Mouse (Mus musculus) layer of hippocampus, adult 11-12 months (tissue): Measurements from ENCODE around the gene Tbc1d9b.

Experiments
- DNase-seq: peaks from one replicate; pipeline ENCODE4 v3.0.0; 2022; ENCODE audit warnings: low spot score

Gene Tbc1d9b

GRCm38 (mm10) chr11:50176351-50176750 is 45.2 kb downstream of the Tbc1d9b start:
- no peak for DNase-seq

GRCm38 (mm10) chr11:50177111-50177510 is 45.9 kb downstream of the Tbc1d9b start:
- no peak for DNase-seq

- DNase-seq = no peak
These were observed 47.6 kb downstream of the Tbc1d9b start for GRCm38 (mm10) chr11:50178532-50179488.

DNA sequence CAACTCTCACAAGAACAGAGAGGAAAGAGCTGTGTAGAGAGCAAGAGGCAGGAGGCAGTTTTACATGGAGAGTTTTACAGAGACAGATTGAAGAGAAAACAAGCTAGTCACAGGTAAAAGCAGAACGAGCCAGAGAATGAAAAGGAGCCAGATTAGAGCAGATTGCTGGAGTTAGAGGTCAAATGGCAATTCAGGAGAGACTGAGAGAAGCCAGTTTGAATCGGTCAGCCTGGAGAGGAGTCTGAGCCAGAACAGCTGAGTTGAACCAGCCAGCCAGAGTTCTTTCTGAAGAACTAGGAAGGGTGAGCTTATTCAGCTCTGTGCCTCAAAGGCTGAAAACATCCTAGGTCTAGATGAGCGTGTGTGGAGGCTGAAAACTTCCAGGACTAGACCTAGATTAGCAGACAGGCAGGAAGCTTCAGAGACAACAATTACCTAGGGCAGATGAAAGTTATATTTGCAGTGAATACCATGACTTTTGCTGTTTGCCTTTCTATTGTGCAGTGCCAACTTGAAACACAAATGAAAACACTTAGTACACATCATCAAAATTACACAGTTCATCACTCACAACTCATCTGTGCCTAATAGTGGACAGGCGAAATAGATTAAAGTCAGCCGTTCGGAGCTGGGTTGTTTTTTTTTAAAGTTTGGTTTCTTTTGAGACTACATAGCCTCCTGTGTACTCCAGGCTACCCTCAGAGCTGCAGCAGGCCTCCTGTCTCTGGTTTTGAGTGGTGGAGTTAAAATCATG is 49.5 kb downstream of the Tbc1d9b start:
- no peak for DNase-seq

- DNase-seq = no peak
These were observed 51.5 kb downstream of the Tbc1d9b start for GRCm38 (mm10) chr11:50182702-50183101.

DNA sequence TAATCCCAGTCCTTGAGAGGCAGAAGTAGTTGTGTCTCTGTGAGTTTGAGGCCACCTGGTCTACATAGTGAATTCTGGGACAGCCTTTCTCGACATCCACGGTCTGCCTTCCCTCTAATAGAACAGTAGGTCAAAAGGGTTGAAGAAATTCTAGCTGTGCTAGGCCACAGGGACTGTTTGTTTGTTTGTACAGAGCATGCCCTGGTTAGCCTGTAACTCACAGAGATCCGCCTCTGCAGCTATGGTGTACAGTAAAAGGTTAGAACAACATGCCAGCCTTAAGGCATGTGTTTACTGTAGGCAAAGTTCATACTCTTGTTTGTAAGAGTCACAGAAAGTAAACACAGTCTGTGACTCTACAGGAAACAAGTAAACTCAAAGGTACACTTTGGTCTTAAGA is 53.6 kb downstream of the Tbc1d9b start:
- DNase-seq = no peak

DNA sequence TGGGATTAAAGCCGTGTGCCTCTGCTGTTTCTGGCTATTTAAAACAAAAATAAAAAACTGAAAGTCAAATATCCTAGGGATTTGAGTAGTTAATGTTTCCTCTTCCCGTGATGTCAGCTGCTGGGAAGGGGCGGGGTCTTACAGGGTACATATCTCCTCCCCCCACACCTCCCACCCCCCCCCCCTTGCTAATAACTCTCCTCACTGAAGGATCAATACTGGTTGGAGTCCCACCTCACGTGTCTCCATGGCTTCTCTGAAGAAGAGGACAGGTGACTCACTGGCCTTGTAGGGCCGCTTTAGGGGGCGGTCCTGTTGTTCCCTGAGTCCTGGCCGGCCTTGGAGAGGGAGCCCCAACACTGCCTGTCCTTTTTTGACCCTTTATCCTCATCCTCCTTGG is 57.5 kb downstream of the Tbc1d9b start:
- no peak for DNase-seq

DNA sequence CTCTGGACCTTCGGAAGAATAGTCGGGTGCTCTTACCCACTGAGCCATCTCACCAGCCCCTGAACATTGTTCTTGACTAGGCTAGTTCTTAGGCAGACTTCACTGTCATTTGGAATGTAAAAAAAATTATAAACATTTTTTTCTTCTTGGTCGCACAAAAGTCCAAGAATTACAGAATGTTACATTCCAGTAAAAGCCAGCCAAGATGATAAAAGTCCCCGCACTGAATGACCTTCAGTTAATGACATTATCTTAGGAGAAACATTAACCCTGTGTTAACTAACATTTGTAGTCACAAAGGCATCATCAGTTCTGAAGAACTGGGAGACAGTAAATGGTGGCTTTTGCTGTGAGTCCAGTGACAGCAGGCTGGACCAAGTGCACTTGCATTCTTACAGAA is 59.2 kb downstream of the Tbc1d9b start:
- no peak for DNase-seq

- DNase-seq = no peak
These were observed 61.1 kb downstream of the Tbc1d9b start for GRCm38 (mm10) chr11:50192278-50192677.

DNA sequence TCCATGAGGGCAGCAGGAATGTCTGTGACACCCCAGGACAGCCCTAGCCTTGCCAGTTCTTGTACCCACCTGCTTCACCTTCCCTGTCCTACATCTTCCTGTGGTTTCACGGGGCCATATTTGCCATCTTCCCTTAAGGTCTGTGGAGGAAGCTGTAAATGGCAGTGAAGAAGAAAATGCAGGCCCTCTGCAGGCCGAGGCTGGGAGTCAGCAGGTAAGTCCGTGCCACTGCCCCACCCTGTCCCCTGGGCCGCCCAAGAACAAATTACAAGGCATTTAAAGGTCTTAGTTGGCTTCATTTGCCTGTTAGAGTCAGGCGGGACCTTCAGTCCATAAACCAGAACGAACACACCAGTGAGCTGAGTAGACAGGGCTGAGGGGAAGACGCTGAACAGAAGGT is 62.9 kb downstream of the Tbc1d9b start:
- DNase-seq = no peak

DNA sequence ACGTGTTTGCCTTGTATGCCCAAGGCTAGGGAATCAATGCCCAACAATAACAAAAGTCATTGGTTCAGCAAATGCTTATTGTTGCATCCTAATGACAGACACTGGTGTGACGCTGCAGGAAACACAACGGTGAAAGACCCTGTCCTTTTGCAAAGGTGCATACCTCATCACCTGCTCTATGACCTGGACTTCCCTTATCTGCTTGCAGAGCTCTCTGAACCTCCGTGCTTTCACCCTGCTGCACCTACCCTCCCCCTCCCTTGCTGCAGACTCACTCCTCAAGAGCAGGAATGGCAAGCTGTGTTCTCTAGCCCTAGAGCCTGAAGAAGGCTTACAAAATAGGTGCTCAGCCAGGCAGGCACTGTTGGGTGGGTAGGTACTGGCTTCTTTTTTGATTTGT is 63.6 kb downstream of the Tbc1d9b start:
- DNase-seq = no peak

DNA sequence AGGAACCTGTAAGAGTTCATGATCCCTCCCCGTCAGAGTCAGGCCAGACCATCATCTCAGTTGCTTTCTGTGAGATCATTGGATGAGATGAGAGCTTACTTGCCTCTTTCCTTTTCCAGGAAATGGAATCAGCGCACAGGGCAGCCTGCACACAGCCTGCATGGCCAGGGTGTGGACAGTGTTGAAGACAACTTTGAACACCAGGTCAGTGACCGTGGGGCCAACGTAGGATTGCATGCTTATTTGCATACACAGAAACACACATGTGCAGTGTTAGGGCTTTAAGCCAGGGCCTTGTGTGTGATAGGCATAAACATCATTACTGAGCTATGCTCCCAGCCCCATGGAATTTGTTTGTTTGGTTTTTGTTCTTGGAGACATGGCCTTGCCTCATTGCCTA is 66.3 kb downstream of the Tbc1d9b start:
- DNase-seq = no peak

DNA sequence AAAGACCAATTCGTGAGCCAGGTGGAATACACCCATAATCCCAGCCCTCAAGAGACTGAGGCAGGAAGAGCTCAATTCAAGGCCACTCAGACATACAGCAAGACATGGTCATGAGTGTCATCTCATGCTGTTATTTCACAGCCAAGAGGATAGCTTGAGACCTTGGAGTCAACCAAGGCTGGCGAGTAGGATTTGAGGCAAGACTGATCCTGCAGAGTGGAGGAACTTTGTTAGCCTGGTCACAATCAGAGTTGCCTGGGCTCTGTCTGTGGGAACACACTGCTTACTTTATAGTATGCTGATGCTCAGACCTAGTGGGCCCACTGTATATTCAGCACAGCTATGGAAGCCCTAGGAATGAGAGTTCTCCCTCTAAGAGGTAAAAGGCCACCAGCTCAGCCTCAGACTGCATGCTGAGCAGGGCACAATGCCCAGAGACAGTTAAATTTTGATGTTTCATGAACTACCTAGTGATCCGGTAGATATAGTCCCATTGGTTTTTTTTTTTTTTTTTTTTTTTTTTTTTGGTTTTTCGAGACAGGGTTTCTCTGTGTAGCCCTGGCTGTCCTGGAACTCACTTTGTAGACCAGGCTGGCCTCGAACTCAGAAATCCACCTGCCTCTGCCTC is 67.1 kb downstream of the Tbc1d9b start:
- no peak for DNase-seq

DNA sequence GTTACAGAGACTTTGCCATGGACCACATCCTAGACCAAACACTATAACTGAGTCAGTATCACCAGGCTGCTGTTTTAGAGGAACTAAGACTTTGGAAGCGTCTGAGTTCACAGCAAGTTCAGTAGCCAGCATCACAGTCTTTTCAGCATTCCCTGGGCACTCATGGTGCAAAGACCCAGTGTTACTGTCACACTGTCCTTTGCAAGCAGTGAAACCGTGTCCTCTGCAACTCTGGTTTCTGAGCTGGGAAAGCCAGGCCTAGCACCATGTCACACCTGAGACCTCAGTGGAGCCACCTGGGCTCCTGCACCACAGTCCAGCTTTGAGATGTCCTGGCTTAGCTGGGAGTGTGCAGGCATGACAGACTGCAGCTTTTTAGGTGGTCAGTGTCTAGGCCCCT is 67.7 kb downstream of the Tbc1d9b start:
- DNase-seq = no peak

DNA sequence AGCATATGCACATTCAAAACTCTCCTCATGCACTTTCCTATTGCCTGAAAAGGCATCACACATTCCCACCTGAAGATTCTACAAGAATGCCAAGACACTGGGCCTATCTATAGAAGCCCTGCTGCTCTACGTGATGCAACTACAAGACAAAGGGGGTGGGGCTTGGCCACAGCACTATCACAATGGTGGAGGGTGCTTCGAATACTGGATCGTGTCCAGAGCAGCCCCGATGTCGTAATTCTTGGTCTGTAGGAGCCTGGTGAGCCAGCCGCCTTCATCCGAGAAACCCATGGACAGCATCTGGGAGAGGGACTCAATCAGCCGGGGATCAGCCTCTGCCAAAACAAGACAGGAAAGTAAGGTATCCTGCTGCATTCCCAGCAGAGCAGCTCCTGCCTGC is 69.4 kb downstream of the Tbc1d9b start:
- no peak for DNase-seq

GRCm38 (mm10) chr11:50201590-50201989 is 70.4 kb downstream of the Tbc1d9b start:
- DNase-seq = no peak

DNA sequence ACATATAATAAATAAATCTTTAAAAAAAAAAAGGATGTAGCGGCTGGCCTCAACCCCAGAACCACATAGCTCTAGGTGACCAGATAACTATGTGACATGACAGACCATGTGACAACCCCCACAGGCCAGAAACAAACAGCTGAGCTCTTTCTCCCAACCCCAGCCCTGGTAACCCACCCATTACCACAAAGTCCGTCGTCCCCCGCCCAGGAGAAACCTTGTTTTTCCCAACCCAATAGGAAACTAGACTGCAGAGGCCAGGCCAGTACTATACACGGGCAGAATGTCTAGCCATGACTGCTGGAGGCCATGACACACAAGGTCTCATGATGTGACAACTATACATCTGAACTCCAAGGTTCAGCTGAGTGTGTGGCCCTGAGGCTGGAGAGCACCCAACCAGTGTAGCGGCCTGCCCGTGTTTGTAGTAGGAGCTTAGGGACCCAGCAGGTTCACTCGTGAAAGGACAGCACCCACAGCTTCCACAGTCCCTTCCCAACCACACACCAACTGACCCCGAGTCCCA is 72.2 kb downstream of the Tbc1d9b start:
- no peak for DNase-seq

- no peak for DNase-seq
These were observed 74.2 kb downstream of the Tbc1d9b start for GRCm38 (mm10) chr11:50205434-50205833.

- DNase-seq = no peak
These were observed 74.8 kb downstream of the Tbc1d9b start for GRCm38 (mm10) chr11:50206037-50206436.

GRCm38 (mm10) chr11:50207344-50207743 is 76.1 kb downstream of the Tbc1d9b start:
- DNase-seq = no peak

- no peak for DNase-seq
These were observed 76.8 kb downstream of the Tbc1d9b start for GRCm38 (mm10) chr11:50208039-50208438.

DNA sequence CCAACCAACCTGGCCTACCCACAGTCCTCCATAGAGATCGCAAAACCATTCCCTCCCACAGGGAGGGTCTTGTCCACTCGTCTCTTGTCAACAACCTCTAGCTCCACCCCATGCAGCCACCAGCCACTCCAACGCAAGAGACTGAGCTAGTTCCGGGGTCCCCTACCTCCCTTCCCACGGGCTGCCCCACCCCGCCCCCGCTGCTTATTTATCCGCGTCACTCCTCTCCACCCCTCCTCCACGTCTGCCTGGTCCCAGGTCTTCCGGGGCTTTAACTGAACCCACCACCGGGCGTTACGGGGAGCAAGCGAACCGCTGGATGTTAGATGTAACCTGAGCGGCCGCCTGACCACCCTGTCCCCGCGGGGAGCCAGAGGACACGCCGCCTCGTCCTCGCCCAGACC is 78.9 kb downstream of the Tbc1d9b start:
- peak; percentile 90 for DNase-seq
